Mouse (Mus musculus): Measurements from ENCODE around the gene Mlf1. TPM values are rescaled to one million over a fixed set of nuclear protein-coding genes. Genes with fewer than 3 reads are reported as not detected.

Gene Mlf1
- 1.2 and 4.0 TPM in 2 replicates for polyA plus RNA-seq (2015; fragmentation: Nextera tagmentation; extraction: Ambion mirVana)

DNA sequence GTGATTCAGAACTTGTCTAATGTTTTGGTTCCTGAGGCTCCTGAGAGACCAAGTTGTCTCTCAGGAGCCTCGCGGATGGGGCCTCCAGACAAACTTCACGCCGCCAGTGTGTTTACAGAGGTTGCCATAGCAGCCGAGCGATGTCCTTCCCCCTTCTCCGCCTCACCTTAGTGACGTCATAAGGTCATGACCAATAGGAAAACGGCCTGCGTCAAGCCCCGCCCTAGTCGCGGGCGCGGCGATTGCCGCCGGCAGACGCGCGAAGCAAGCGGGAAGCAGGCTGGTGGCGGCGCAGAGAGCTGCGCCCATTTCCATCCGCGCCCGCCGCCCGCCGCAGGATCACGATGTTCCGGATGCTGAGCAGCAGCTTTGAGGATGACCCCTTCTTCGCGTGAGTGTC is at the start of gene Mlf1:
Gene Mlf1, plus strand, starts transcription at position 226 of the 400 bp plus-strand sequence.
- Histone ChIP-seq H3K36me3 (replicated peaks; ENCODE audit: insufficient read depth, low read length) (no peaks in the 10 kb centered on the region), H3K4me2 (ENCODE audit: low read depth, low read length) (peak within 1 kb of the TSS; percentile 70), H3K4me3 (ENCODE audit: low read depth, low read length) (peak within 1 kb of the TSS; percentile 37), H3K27me3 (ENCODE audit: insufficient read depth, low read length) (peaks cover 10% of the 10 kb centered on the region), H3K9me3 (ENCODE audit: low read length) (no peaks in the 10 kb centered on the region), H3K4me1 (ENCODE audit: insufficient read depth) (peaks cover 5% of the 10 kb centered on the region; the same call in 1 of the 2 replicates), H3K27ac (ENCODE audit: low read depth) (no peak within 1 kb of the TSS), H3K9ac (replicated peaks) (no peak within 1 kb of the TSS)
- peak; percentile 90 for ATAC-seq
- no peak for TF ChIP-seq EP300 (IDR thresholded peaks at IDR 0.05; ENCODE audit: low read depth)
- TF ChIP-seq CTCF (IDR thresholded peaks at IDR 0.05; ENCODE audit: low read depth): no peak
- DNase-seq: peak; percentile 79
- under 1% methylated on average over 35 of the region's 35 CpGs for WGBS (ENCODE audit: insufficient replicate concordance)

DNA sequence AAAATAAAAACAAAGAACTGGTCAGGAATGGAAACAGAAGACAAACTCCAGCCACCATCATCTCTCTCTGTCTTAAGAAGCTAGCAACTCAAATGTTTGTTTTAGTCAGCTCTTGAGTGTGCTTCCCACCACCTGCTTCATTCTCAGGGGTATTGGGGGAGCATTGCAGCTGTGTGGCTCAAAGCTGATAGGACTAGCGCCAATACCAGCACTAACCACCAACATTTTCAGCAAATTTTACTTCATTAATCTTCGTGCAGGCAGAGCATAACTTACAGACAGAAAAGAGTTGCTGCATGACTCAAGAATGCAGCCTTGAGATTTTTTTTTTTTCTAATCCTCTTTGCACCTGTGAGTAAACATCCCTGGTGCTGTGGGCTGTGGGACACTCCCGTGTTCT is 34.3 kb upstream of the Mlf1 start:
- H3K27me3 ChIP-seq (ENCODE audit: insufficient read depth, low read length): no peaks in the 10 kb centered on the region
- no peak overlapping the region for H3K4me2 ChIP-seq (ENCODE audit: low read depth, low read length)
- H3K36me3 ChIP-seq (replicated peaks; ENCODE audit: insufficient read depth, low read length): no peaks in the 10 kb centered on the region
- no peaks in the 10 kb centered on the region for H3K9me3 ChIP-seq (ENCODE audit: low read length)
- no peak overlapping the region for H3K4me3 ChIP-seq (ENCODE audit: low read depth, low read length)
- TF ChIP-seq EP300 (IDR thresholded peaks at IDR 0.05; ENCODE audit: low read depth) (no peak), CTCF (IDR thresholded peaks at IDR 0.05; ENCODE audit: low read depth) (no peak)
- ATAC-seq: no peak
- no peak overlapping the region for H3K9ac ChIP-seq (replicated peaks)
- no peaks in the 10 kb centered on the region for H3K4me1 ChIP-seq (ENCODE audit: insufficient read depth)
- 45% methylated on average over 3 of the region's 3 CpGs for WGBS (ENCODE audit: insufficient replicate concordance)
- no peak for DNase-seq
- H3K27ac ChIP-seq (ENCODE audit: low read depth): no peak overlapping the region

- WGBS (ENCODE audit: insufficient replicate concordance): 80% methylated on average over 7 of the region's 7 CpGs
- no peaks in the 10 kb centered on the region for H3K27me3 ChIP-seq (ENCODE audit: insufficient read depth, low read length)
These were observed 33.0 kb upstream of the Mlf1 start for GRCm38 (mm10) chr3:67340921-67341320.

DNA sequence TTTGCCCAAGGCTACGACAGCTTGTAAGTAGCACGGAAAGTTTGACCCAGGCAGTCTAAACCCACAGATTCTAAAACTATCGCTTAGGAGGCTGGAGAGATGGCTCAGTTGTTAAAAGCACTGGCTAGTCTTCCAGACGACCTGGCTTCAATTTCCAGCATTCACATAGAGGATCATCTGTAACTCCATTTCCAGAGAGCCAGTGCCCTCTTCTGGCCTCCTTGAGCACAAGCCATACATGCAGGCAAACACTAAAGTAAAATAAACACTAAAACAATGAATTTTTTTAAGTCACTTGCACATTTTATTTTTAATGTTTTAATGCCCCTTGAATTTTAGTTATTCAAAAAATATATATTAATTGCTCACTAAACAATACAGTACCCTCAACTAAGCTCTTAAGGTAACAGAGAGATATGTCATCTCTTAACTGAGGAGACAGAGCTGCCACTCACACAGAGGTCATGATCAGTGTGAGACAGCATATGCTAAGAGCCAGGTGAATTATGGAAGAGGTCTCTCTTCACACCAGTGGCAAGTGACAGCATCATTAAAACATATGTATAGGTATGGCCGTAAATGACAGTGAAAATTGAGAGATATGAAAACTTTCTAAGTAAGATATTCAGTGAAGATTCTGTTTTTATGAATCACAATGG is 30.8 kb upstream of the Mlf1 start:
- H3K9ac ChIP-seq (replicated peaks): no peak overlapping the region
- DNase-seq: no peak
- WGBS (ENCODE audit: insufficient replicate concordance): 61% methylated on average over 5 of the region's 5 CpGs
- H3K9me3 ChIP-seq (ENCODE audit: low read length): no peaks in the 10 kb centered on the region
- H3K27ac ChIP-seq (ENCODE audit: low read depth): no peak overlapping the region
- H3K4me2 ChIP-seq (ENCODE audit: low read depth, low read length): no peak overlapping the region
- H3K4me3 ChIP-seq (ENCODE audit: low read depth, low read length): no peak overlapping the region
- H3K36me3 ChIP-seq (replicated peaks; ENCODE audit: insufficient read depth, low read length): no peaks in the 10 kb centered on the region
- no peaks in the 10 kb centered on the region for H3K27me3 ChIP-seq (ENCODE audit: insufficient read depth, low read length)
- ATAC-seq: no peak
- no peaks in the 10 kb centered on the region for H3K4me1 ChIP-seq (ENCODE audit: insufficient read depth)
- TF ChIP-seq CTCF (IDR thresholded peaks at IDR 0.05; ENCODE audit: low read depth) (peak; percentile 63), EP300 (IDR thresholded peaks at IDR 0.05; ENCODE audit: low read depth) (no peak)

More at GRCm38 (mm10) chr3:67340921-67341320, 33.0 kb upstream of the Mlf1 start:
- Histone ChIP-seq H3K4me3 (ENCODE audit: low read depth, low read length) (no peak overlapping the region), H3K36me3 (replicated peaks; ENCODE audit: insufficient read depth, low read length) (no peaks in the 10 kb centered on the region), H3K9ac (replicated peaks) (no peak overlapping the region), H3K4me2 (ENCODE audit: low read depth, low read length) (no peak overlapping the region), H3K4me1 (ENCODE audit: insufficient read depth) (no peaks in the 10 kb centered on the region), H3K27ac (ENCODE audit: low read depth) (no peak overlapping the region), H3K9me3 (ENCODE audit: low read length) (no peaks in the 10 kb centered on the region)
- ATAC-seq (no peak), DNase-seq (no peak)
- no peak for TF ChIP-seq CTCF (IDR thresholded peaks at IDR 0.05; ENCODE audit: low read depth)
- TF ChIP-seq EP300 (IDR thresholded peaks at IDR 0.05; ENCODE audit: low read depth): no peak

DNA sequence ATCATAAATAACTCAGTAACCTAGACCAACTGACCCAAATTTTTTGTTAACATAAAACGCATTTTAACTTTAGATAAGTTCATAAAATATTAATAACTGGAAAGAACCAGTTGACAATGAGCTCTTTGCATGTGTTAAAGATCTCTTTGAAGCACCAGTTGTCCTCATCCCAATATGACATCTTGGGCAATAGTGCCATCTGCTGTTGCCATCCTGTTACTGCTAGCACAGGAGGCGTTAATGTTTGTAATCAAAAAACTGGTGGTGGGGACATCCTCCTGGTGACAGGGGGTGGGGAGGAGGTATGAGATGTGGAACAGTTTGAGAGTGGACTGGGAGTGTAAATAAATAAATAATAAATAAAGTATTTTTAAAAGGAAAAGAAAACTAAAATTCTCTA is 29.3 kb upstream of the Mlf1 start:
- peak; percentile 57 for DNase-seq
- Histone ChIP-seq H3K27me3 (ENCODE audit: insufficient read depth, low read length) (no peaks in the 10 kb centered on the region), H3K9ac (replicated peaks) (no peak overlapping the region), H3K4me3 (ENCODE audit: low read depth, low read length) (no peak overlapping the region), H3K4me1 (ENCODE audit: insufficient read depth) (no peaks in the 10 kb centered on the region), H3K27ac (ENCODE audit: low read depth) (no peak overlapping the region), H3K36me3 (replicated peaks; ENCODE audit: insufficient read depth, low read length) (no peaks in the 10 kb centered on the region), H3K9me3 (ENCODE audit: low read length) (no peaks in the 10 kb centered on the region), H3K4me2 (ENCODE audit: low read depth, low read length) (no peak overlapping the region)
- 12% methylated on average over 2 of the region's 2 CpGs for WGBS (ENCODE audit: insufficient replicate concordance)
- no peak for TF ChIP-seq EP300 (IDR thresholded peaks at IDR 0.05; ENCODE audit: low read depth)
- peak; percentile 86 for TF ChIP-seq CTCF (IDR thresholded peaks at IDR 0.05; ENCODE audit: low read depth)
- ATAC-seq: no peak

DNA sequence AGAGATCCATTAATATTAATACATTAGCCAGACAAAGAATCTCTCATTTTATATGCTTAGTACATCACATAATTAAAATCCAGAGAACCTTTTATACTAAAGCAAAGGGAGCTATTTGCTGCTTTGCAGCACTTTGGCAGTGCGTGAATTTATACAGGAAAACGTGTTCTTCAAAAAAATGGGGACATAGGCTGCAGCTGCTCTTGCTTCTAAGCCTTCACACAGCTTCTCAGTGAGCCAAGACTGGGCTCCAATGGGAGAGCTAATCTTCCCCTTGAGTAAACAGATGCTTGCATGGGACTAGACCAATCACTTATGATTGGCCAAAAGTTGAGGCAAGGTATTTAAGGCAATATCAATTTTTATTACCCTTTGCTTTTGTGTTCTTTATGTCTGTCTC is 27.2 kb upstream of the Mlf1 start:
- Histone ChIP-seq H3K4me2 (ENCODE audit: low read depth, low read length) (no peak overlapping the region), H3K27me3 (ENCODE audit: insufficient read depth, low read length) (no peaks in the 10 kb centered on the region), H3K9me3 (ENCODE audit: low read length) (no peaks in the 10 kb centered on the region), H3K36me3 (replicated peaks; ENCODE audit: insufficient read depth, low read length) (no peaks in the 10 kb centered on the region), H3K9ac (replicated peaks) (no peak overlapping the region), H3K4me1 (ENCODE audit: insufficient read depth) (no peaks in the 10 kb centered on the region), H3K4me3 (ENCODE audit: low read depth, low read length) (no peak overlapping the region), H3K27ac (ENCODE audit: low read depth) (no peak overlapping the region)
- DNase-seq (no peak), ATAC-seq (no peak)
- no peak for TF ChIP-seq EP300 (IDR thresholded peaks at IDR 0.05; ENCODE audit: low read depth)
- no peak for TF ChIP-seq CTCF (IDR thresholded peaks at IDR 0.05; ENCODE audit: low read depth)
- 72% methylated on average over 2 of the region's 2 CpGs for WGBS (ENCODE audit: insufficient replicate concordance)
